Mouse (Mus musculus) bone marrow, adult 2 months (tissue): ENCODE measurements around the gene Rabgap1l.

ENCODE experiments used
- CTCF ChIP-seq: fragments of 200-500 bp; IDR thresholded peaks from 2 replicates; pipeline ENCODE4 v1.5.1; 2011; ENCODE audit warnings: low read length, control low read depth; ENCODE audit not compliant: control insufficient read depth, insufficient read depth
- POLR2A ChIP-seq: fragments of 200-500 bp; IDR thresholded peaks from 2 replicates; pipeline ENCODE4 v1.6.1; 2011; ENCODE audit warnings: low read depth, mild to moderate bottlenecking, control low read depth, low read length, borderline replicate concordance; ENCODE audit not compliant: control insufficient read depth

GRCm38 (mm10) chr1:160579309-160580233 is 213.4 kb downstream of the Rabgap1l start:
- TF ChIP-seq CTCF (no peak), POLR2A (no peak)
